Mouse (Mus musculus) NIH3T3 (cell line): Measurements from ENCODE around the gene Adamts17.

Source experiments
- DNase-seq: peaks from one replicate; pipeline ENCODE4 v3.0.0-alpha.2; 2012; ENCODE audit warnings: low read depth

The Adamts17 gene

GRCm38 (mm10) chr7:66933251-66933650 is 93.7 kb downstream of the Adamts17 start:
- no peak for DNase-seq

- no peak for DNase-seq
Measured at GRCm38 (mm10) chr7:66934062-66934461, 94.5 kb downstream of the Adamts17 start.

GRCm38 (mm10) chr7:66935041-66935440 is 95.5 kb downstream of the Adamts17 start:
- no peak for DNase-seq

GRCm38 (mm10) chr7:66936042-66936755 is 96.7 kb downstream of the Adamts17 start:
- DNase-seq, result no peak

- no peak for DNase-seq
Measured at GRCm38 (mm10) chr7:66936911-66937310, 97.4 kb downstream of the Adamts17 start.

- DNase-seq, result no peak
Measured at GRCm38 (mm10) chr7:66938988-66939783, 99.7 kb downstream of the Adamts17 start.

GRCm38 (mm10) chr7:66940761-66941160 is 101.2 kb downstream of the Adamts17 start:
- DNase-seq, result no peak

GRCm38 (mm10) chr7:66949006-66949405 is 109.5 kb downstream of the Adamts17 start:
- no peak for DNase-seq

DNA sequence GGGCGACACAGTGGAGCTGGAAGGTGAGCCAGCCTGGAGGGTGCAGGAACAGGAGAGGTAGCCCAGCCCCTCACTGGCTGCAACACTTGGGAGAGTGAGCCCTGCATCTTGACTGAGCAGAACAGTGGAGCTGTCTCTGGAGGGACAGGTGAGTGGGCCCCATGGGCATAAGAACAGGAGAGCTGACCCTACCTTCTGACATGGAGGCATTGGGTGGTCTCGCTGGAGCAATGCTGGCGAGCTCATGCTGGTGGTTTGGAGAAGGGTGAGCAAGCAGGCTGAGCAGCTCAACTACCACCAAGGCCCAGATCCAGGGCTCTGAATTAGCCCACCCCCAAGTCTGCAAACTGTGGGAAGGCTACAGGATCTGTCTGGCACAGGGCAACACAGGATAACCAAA is 113.4 kb downstream of the Adamts17 start:
- DNase-seq, result no peak

- no peak for DNase-seq
Measured at GRCm38 (mm10) chr7:66954073-66954472, 114.5 kb downstream of the Adamts17 start.

GRCm38 (mm10) chr7:66954723-66955122 is 115.2 kb downstream of the Adamts17 start:
- DNase-seq, result no peak

- DNase-seq, result no peak
Measured at GRCm38 (mm10) chr7:66955455-66955919, 116.0 kb downstream of the Adamts17 start.

- DNase-seq, result no peak
Measured at GRCm38 (mm10) chr7:66955978-66956377, 116.4 kb downstream of the Adamts17 start.

DNA sequence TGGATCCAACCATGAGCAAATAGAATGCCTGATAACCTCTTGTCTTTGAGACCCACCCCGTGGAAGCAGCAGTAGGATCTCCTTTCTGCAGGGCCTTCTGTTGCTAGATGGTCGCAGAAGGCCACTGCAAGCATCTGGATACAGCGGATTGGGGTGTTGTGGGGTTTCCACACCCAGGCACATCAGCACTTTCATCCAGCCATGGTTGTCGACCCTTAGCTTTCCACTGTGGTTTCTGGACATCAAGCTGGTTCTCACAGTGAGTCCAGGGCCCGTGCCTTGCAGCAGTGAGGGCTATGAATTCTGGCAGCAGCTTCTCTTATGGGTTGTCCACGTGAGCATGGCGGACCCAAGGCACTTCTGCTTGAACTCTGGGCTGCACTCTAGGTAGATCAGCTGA is 118.2 kb downstream of the Adamts17 start:
- DNase-seq, result no peak

- no peak for DNase-seq
Measured at GRCm38 (mm10) chr7:66960246-66961033, 120.9 kb downstream of the Adamts17 start.

GRCm38 (mm10) chr7:66962736-66963135 is 123.2 kb downstream of the Adamts17 start:
- DNase-seq, result no peak

DNA sequence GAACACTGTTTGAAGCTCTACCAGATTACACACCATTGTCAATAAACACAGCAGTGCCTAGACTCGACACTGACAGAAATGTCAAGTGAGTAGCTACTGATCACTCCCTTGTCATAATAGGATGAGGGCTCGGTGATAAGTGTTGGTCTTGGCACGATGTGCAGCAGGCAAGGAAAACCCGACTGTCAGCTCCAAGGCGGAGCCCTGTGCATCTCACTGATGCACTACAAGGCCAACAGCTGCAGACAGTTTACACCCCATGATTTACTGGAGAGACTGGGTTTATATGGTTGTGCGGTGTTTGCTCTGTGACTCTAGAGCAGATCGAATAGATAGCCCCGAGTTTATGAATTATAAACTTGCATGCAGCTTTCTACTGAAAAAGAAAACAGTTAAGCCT is 124.0 kb downstream of the Adamts17 start:
- no peak for DNase-seq

DNA sequence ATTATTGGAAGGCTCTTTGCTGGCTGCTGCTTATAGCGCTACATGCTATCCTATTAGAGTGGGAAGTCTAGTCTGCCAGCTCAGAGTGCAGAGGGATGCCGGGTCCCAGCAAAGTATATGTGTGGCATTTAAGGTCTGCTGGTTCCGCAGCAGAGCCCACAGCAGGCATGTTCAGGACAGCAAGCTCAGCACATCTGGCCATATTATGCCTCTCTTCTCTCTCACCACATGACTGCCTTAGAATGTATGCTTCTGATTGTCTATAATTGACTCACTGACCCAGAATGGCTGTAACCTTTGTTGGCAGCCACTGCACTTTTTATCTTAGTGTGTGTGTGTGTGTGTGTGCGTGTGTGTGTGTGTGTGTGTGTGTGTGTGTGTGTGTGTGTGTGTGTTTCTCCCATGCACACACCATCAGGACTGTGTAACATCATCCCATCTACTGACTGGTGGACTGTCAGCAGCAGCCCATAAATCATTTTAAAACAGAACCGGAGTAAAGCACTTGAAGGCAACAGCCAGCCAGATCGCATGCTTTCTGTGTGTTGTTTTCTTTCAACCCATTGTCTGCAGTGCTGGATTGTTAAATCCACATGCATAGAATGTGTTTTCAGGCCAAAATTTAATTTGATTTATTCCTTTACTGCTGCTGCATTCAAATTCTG is 127.1 kb downstream of the Adamts17 start:
- no peak for DNase-seq

DNA sequence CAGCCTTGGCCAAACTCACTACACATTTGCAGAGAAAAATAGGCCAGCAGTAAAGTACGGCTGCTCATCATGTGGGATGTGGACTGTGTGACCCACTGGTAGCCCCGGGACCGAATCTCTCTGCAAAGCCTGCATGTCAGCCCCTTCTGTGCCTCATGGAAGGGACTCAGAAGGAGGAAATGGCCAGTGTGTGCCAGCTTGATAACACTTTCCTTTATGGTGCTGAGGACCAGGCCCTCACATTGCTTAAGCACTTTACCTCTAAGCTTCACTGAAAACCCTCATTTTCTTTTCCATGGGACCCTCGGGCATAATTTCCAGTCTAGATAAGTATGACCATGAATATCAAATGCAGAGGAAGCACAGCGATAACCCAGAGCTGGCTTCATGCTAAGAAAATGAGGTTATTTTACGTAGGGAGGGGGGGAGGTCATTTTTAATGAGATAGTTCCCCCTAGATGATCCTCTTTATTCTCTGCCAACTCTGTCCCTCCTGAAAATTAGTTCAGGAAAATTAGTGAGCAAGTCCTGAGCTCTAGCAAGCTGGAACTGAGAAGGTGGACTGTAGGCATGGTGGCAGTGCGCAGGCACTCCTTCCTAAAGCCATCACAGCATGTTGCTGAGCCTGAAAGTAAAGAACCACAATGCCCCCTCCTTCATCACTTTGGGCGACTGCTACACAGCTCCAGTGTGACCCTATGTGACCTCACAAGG is 127.8 kb downstream of the Adamts17 start:
- DNase-seq, result no peak

GRCm38 (mm10) chr7:66968661-66969060 is 129.1 kb downstream of the Adamts17 start:
- no peak for DNase-seq

DNA sequence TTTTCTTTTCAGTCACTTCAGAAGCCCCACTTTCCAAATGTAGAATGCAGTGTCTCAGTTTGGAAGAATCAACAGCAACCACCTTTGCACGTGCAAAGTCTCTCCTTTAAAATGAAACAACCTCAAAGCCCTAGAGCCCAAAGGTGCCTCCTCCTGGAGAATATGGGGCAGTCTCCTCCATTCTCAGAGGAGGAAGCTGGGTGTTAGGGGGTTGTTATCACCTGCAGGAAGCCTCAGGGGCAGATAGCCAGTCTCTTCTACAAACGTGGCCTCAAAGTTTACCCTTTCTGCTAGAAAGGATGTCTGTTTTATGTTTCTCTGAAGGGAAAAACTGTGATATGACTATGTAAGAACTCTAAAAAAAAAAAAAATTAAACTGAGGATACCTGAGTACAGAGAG is 129.7 kb downstream of the Adamts17 start:
- DNase-seq, result no peak
